Comparison of ENCODE assay signal across 27 mouse cellular contexts in genomic region chr16:73855821-73856220, GRCm38 (mm10).
"Had no signal": no experiment of that assay in that cellular context is flagged by ENCODE, and none has a peak within 500 bp of the region (broad histone marks: within the 10 kb centered on the region; RNA-seq: fewer than 3 reads in every experiment).

No protein-coding gene starts in this region.

- H3K36me3 ChIP-seq: embryonic facial prominence, embryonic 12.5 days; embryonic facial prominence, embryonic 13.5 days; embryonic facial prominence, embryonic 15.5 days; forebrain, embryonic 10.5 days; forebrain, embryonic 12.5 days; forebrain, embryonic 15.5 days; heart, embryonic 10.5 days had no signal

- H3K4me1 ChIP-seq: embryonic facial prominence, embryonic 12.5 days; embryonic facial prominence, embryonic 13.5 days; embryonic facial prominence, embryonic 15.5 days; forebrain, embryonic 10.5 days; forebrain, embryonic 12.5 days; forebrain, embryonic 13.5 days; forebrain, embryonic 15.5 days; heart, embryonic 10.5 days had no signal

- DNase-seq: cerebellum, adult 8-10 months; cerebellum, adult 9-10 months; cerebellum, adult 9-11 months; cerebellum, postnatal 25 days; cerebellum, postnatal 36 days; embryo, embryonic 11 days; forebrain, postnatal 0 days; gastrocnemius, adult 2 months; gastrocnemius, postnatal 10 days; gastrocnemius, postnatal 14 days; gastrocnemius, postnatal 25 days; gastrocnemius, postnatal 36 days; heart, adult 11 months; heart, adult 18-20 months; heart, adult 2 months had no signal

- H3K27me3 ChIP-seq: embryonic facial prominence, embryonic 12.5 days; embryonic facial prominence, embryonic 13.5 days; embryonic facial prominence, embryonic 15.5 days; forebrain, embryonic 12.5 days; forebrain, embryonic 13.5 days; forebrain, embryonic 15.5 days had no signal

- H3K4me3 ChIP-seq: embryonic facial prominence, embryonic 12.5 days; embryonic facial prominence, embryonic 13.5 days; embryonic facial prominence, embryonic 15.5 days; erythroblast, embryonic 14.5 days; forebrain, embryonic 10.5 days; forebrain, embryonic 12.5 days; forebrain, embryonic 13.5 days; forebrain, embryonic 15.5 days; gastrocnemius, adult 2 months; heart, adult 2 months; heart, embryonic 10.5 days had no signal

- H3K4me2 ChIP-seq: embryonic facial prominence, embryonic 12.5 days; embryonic facial prominence, embryonic 13.5 days; embryonic facial prominence, embryonic 15.5 days; forebrain, embryonic 12.5 days; forebrain, embryonic 13.5 days; forebrain, embryonic 15.5 days; heart, embryonic 11.5 days had no signal

- ATAC-seq: forebrain, embryonic 13.5 days; forebrain, embryonic 14.5 days; forebrain, embryonic 15.5 days; forebrain, embryonic 16.5 days; forebrain, postnatal 0 days had no signal

- H3K9me3 ChIP-seq: embryonic facial prominence, embryonic 12.5 days; embryonic facial prominence, embryonic 13.5 days; embryonic facial prominence, embryonic 15.5 days; forebrain, embryonic 10.5 days; forebrain, embryonic 12.5 days; forebrain, embryonic 13.5 days; forebrain, embryonic 15.5 days; heart, embryonic 10.5 days had no signal

- H3K9ac ChIP-seq: embryonic facial prominence, embryonic 12.5 days; embryonic facial prominence, embryonic 13.5 days; embryonic facial prominence, embryonic 15.5 days; forebrain, embryonic 12.5 days; forebrain, embryonic 13.5 days; forebrain, embryonic 15.5 days; forebrain, postnatal 0 days had no signal

- H3K27ac ChIP-seq: embryonic facial prominence, embryonic 12.5 days; embryonic facial prominence, embryonic 13.5 days; embryonic facial prominence, embryonic 15.5 days; forebrain, embryonic 10.5 days; forebrain, embryonic 12.5 days; forebrain, embryonic 13.5 days; forebrain, embryonic 15.5 days; gastrocnemius, adult 2 months; heart, adult 2 months; heart, embryonic 10.5 days had no signal
